ENCODE assay signal across 14 mouse cellular contexts in the genomic region with DNA sequence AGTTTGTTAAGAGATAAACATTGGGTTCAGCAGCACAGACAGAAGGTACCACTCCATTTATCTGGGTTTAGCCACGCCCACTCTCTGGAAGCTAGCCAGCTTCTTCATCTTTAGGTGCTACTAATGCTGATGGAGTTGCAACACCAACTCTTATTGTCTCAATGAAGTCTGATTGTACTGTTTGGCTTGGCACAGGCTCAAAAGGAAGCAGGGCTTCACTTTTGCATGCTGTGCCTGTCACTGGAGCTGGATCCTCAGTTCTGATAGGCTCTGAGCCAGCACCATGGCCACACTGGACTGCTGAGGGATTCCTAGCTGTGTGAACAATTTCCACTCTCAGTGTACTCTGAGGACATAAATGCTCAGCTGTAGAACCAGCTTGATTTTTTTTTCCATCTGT.
DNase-seq lines count a peak whose midpoint lies in the region; ATAC-seq lines count a peak whose summit lies in the region.
"Had no signal": no experiment of that assay in that cellular context is flagged by ENCODE, and none has a peak within 500 bp of the region (broad histone marks: within the 10 kb centered on the region; RNA-seq: fewer than 3 reads in every experiment).

No protein-coding gene starts in this region.

- ATAC-seq in cerebellum, adult (ENCODE audit: insufficient number of reproducible peaks, low FRiP score, low TSS enrichment) = no peak
- ATAC-seq in erythroid progenitor cell, adult 5-6 weeks (replicated peaks; ENCODE audit: low FRiP score, poor library complexity, severe bottlenecking) = no peak
- ATAC-seq: forebrain, embryonic 15.5 days had no signal

- intact Hi-C loops in heart, postnatal 14 days (cut with DNase I) = no loop called here

- DNase-seq in cerebellum, adult 11-12 months = peak; percentile 2
- DNase-seq in heart, postnatal 4 days = peak; percentile 5
- DNase-seq in heart, postnatal 14 days = no peak
- peak; percentile 12 for DNase-seq in urinary bladder, postnatal 14 days (ENCODE audit: low spot score)
- no peak for DNase-seq in urinary bladder, postnatal 10 days (ENCODE audit: low spot score)
- DNase-seq in c-Kit-positive CD71-positive TER-119-positive erythroid progenitor cells, embryonic 14.5 days (ENCODE audit: low spot score) = no peak
- DNase-seq: adrenal gland, postnatal 25 days; cerebellum, adult 9-11 months; gastrocnemius, postnatal 14 days; liver, embryonic 13.5 days; thymus, adult 2 months had no signal

Comparison
In these comparisons a context has a peak if more than half of its experiments do, and no peak if none do; other contexts are left out.
1. DNase-seq: peak in cerebellum, adult 11-12 months (single experiment), heart, postnatal 4 days (single experiment) and urinary bladder, postnatal 14 days (single experiment); none in heart, postnatal 14 days (0 of 2), urinary bladder, postnatal 10 days (single experiment) and c-Kit-positive CD71-positive TER-119-positive erythroid progenitor cells, embryonic 14.5 days (single experiment).